Mouse (Mus musculus): ENCODE data around the gene Atp2b2. TPM values are rescaled to one million over a fixed set of nuclear protein-coding genes. Genes with fewer than 3 reads are reported as not detected.

The Atp2b2 gene
- polyA plus RNA-seq (2015; fragmentation: Nextera tagmentation; extraction: Ambion mirVana), result 0.07 and 0.12 TPM in 2 replicates

GRCm38 (mm10) chr6:114042332-114042731 is at the start of gene Atp2b2:
TSS of gene Atp2b2 (minus strand) at chr6:114042613.
- Histone ChIP-seq H3K4me2 (peak within 1 kb of the TSS; percentile 65), H3K4me1 (peaks cover 7% of the 10 kb centered on the region; the same call in 1 of the 2 replicates), H3K27ac (no peak within 1 kb of the TSS), H3K27me3 (peaks cover 84% of the 10 kb centered on the region), H3K9me3 (no peaks in the 10 kb centered on the region), H3K36me3 (no peaks in the 10 kb centered on the region), H3K9ac (no peak within 1 kb of the TSS), H3K4me3 (peak within 1 kb of the TSS; percentile 34)
- WGBS, result 20% methylated on average over 12 of the region's 12 CpGs
- ATAC-seq (ENCODE audit: insufficient number of reproducible peaks, low FRiP score, low TSS enrichment, low read depth), result no peak

GRCm38 (mm10) chr6:114089626-114090025 is 47.2 kb upstream of the Atp2b2 start:
- 16% methylated on average over 5 of the region's 5 CpGs for WGBS
- no peaks in the 10 kb centered on the region for H3K36me3 ChIP-seq
- peaks cover 3% of the 10 kb centered on the region for H3K27me3 ChIP-seq
- H3K4me2 ChIP-seq, result no peak overlapping the region
- H3K9ac ChIP-seq, result no peak overlapping the region
- no peak overlapping the region for H3K27ac ChIP-seq
- ATAC-seq (ENCODE audit: insufficient number of reproducible peaks, low FRiP score, low TSS enrichment, low read depth), result no peak
- no peaks in the 10 kb centered on the region for H3K9me3 ChIP-seq
- no peaks in the 10 kb centered on the region for H3K4me1 ChIP-seq
- H3K4me3 ChIP-seq, result no peak overlapping the region

GRCm38 (mm10) chr6:114087106-114087505 is 44.7 kb upstream of the Atp2b2 start:
- Histone ChIP-seq H3K4me2 (no peak overlapping the region), H3K4me1 (no peaks in the 10 kb centered on the region), H3K9ac (no peak overlapping the region), H3K4me3 (no peak overlapping the region), H3K27ac (no peak overlapping the region), H3K36me3 (no peaks in the 10 kb centered on the region), H3K27me3 (peaks cover 3% of the 10 kb centered on the region; the same call in 1 of the 2 replicates), H3K9me3 (no peaks in the 10 kb centered on the region)
- 20% methylated on average over 7 of the region's 7 CpGs for WGBS
- no peak for ATAC-seq (ENCODE audit: insufficient number of reproducible peaks, low FRiP score, low TSS enrichment, low read depth)

GRCm38 (mm10) chr6:114078556-114078955 is 36.1 kb upstream of the Atp2b2 start:
- H3K4me2 ChIP-seq, result no peak overlapping the region
- H3K4me3 ChIP-seq, result no peak overlapping the region
- H3K9me3 ChIP-seq, result no peaks in the 10 kb centered on the region
- H3K27ac ChIP-seq, result no peak overlapping the region
- H3K9ac ChIP-seq, result no peak overlapping the region
- H3K36me3 ChIP-seq, result no peaks in the 10 kb centered on the region
- no peaks in the 10 kb centered on the region for H3K27me3 ChIP-seq
- no peak for ATAC-seq (ENCODE audit: insufficient number of reproducible peaks, low FRiP score, low TSS enrichment, low read depth)
- no peaks in the 10 kb centered on the region for H3K4me1 ChIP-seq

- Histone ChIP-seq H3K9me3 (no peaks in the 10 kb centered on the region), H3K4me3 (no peak overlapping the region), H3K27ac (no peak overlapping the region), H3K27me3 (no peaks in the 10 kb centered on the region), H3K9ac (no peak overlapping the region), H3K36me3 (no peaks in the 10 kb centered on the region), H3K4me2 (no peak overlapping the region), H3K4me1 (no peaks in the 10 kb centered on the region)
- WGBS, result 63% methylated on average over 3 of the region's 3 CpGs
- ATAC-seq (ENCODE audit: insufficient number of reproducible peaks, low FRiP score, low TSS enrichment, low read depth), result no peak
Measured at GRCm38 (mm10) chr6:114076560-114076959, 34.1 kb upstream of the Atp2b2 start.

- Histone ChIP-seq H3K36me3 (no peaks in the 10 kb centered on the region), H3K9me3 (no peaks in the 10 kb centered on the region), H3K4me3 (no peak overlapping the region), H3K27me3 (no peaks in the 10 kb centered on the region), H3K27ac (no peak overlapping the region), H3K4me1 (no peaks in the 10 kb centered on the region), H3K4me2 (no peak overlapping the region), H3K9ac (no peak overlapping the region)
- ATAC-seq (ENCODE audit: insufficient number of reproducible peaks, low FRiP score, low TSS enrichment, low read depth), result no peak
- 61% methylated on average over 5 of the region's 5 CpGs for WGBS
Measured at GRCm38 (mm10) chr6:114076061-114076460, 33.6 kb upstream of the Atp2b2 start.

GRCm38 (mm10) chr6:114074929-114075328 is 32.5 kb upstream of the Atp2b2 start:
- H3K4me2 ChIP-seq, result no peak overlapping the region
- no peak overlapping the region for H3K4me3 ChIP-seq
- no peaks in the 10 kb centered on the region for H3K9me3 ChIP-seq
- no peaks in the 10 kb centered on the region for H3K36me3 ChIP-seq
- H3K9ac ChIP-seq, result no peak overlapping the region
- H3K27me3 ChIP-seq, result no peaks in the 10 kb centered on the region
- 72% methylated on average over 10 of the region's 10 CpGs for WGBS
- no peak overlapping the region for H3K27ac ChIP-seq
- ATAC-seq (ENCODE audit: insufficient number of reproducible peaks, low FRiP score, low TSS enrichment, low read depth), result no peak
- H3K4me1 ChIP-seq, result no peaks in the 10 kb centered on the region

- 12% methylated on average over 1 of the region's 1 CpGs for WGBS
- Histone ChIP-seq H3K9me3 (no peaks in the 10 kb centered on the region), H3K27me3 (no peaks in the 10 kb centered on the region), H3K9ac (no peak overlapping the region), H3K4me1 (no peaks in the 10 kb centered on the region), H3K4me3 (no peak overlapping the region), H3K4me2 (no peak overlapping the region), H3K27ac (no peak overlapping the region), H3K36me3 (no peaks in the 10 kb centered on the region)
- no peak for ATAC-seq (ENCODE audit: insufficient number of reproducible peaks, low FRiP score, low TSS enrichment, low read depth)
Measured at GRCm38 (mm10) chr6:114074256-114074655, 31.8 kb upstream of the Atp2b2 start.

- Histone ChIP-seq H3K27ac (no peak overlapping the region), H3K4me3 (no peak overlapping the region), H3K4me1 (no peaks in the 10 kb centered on the region), H3K36me3 (no peaks in the 10 kb centered on the region), H3K9ac (no peak overlapping the region), H3K4me2 (no peak overlapping the region), H3K27me3 (no peaks in the 10 kb centered on the region), H3K9me3 (no peaks in the 10 kb centered on the region)
- no peak for ATAC-seq (ENCODE audit: insufficient number of reproducible peaks, low FRiP score, low TSS enrichment, low read depth)
- WGBS, result 8% methylated on average over 4 of the region's 4 CpGs
Measured at GRCm38 (mm10) chr6:114071564-114071963, 29.2 kb upstream of the Atp2b2 start.

- Histone ChIP-seq H3K9me3 (no peaks in the 10 kb centered on the region), H3K27ac (no peak overlapping the region), H3K27me3 (0 out of 2 replicates have a peak, but pooled peaks cover 4% of the 10 kb centered on the region), H3K36me3 (no peaks in the 10 kb centered on the region), H3K4me2 (no peak overlapping the region), H3K9ac (no peak overlapping the region), H3K4me1 (no peaks in the 10 kb centered on the region), H3K4me3 (no peak overlapping the region)
- ATAC-seq (ENCODE audit: insufficient number of reproducible peaks, low FRiP score, low TSS enrichment, low read depth), result no peak
- 97% methylated on average over 2 of the region's 2 CpGs for WGBS
Measured at GRCm38 (mm10) chr6:114063100-114063499, 20.7 kb upstream of the Atp2b2 start.

- no peaks in the 10 kb centered on the region for H3K4me1 ChIP-seq
- no peaks in the 10 kb centered on the region for H3K36me3 ChIP-seq
- no peak overlapping the region for H3K9ac ChIP-seq
- no peak overlapping the region for H3K4me2 ChIP-seq
- H3K9me3 ChIP-seq, result no peaks in the 10 kb centered on the region
- no peak overlapping the region for H3K4me3 ChIP-seq
- ATAC-seq (ENCODE audit: insufficient number of reproducible peaks, low FRiP score, low TSS enrichment, low read depth), result no peak
- H3K27ac ChIP-seq, result no peak overlapping the region
- 0 out of 2 replicates have a peak, but pooled peaks cover 4% of the 10 kb centered on the region for H3K27me3 ChIP-seq
Measured at GRCm38 (mm10) chr6:114062688-114063087, 20.3 kb upstream of the Atp2b2 start.

GRCm38 (mm10) chr6:114059206-114059605 is 16.8 kb upstream of the Atp2b2 start:
- H3K4me1 ChIP-seq, result no peaks in the 10 kb centered on the region
- H3K9me3 ChIP-seq, result no peaks in the 10 kb centered on the region
- H3K9ac ChIP-seq, result no peak overlapping the region
- 85% methylated on average over 7 of the region's 7 CpGs for WGBS
- no peak for ATAC-seq (ENCODE audit: insufficient number of reproducible peaks, low FRiP score, low TSS enrichment, low read depth)
- no peaks in the 10 kb centered on the region for H3K36me3 ChIP-seq
- H3K27ac ChIP-seq, result no peak overlapping the region
- 0 out of 2 replicates have a peak, but pooled peaks cover 4% of the 10 kb centered on the region for H3K27me3 ChIP-seq
- no peak overlapping the region for H3K4me3 ChIP-seq
- no peak overlapping the region for H3K4me2 ChIP-seq

Data from limb, embryonic 15.5 days (tissue).